Mouse (Mus musculus): Measurements from ENCODE around the gene Clasp1.

The Clasp1 gene

DNA sequence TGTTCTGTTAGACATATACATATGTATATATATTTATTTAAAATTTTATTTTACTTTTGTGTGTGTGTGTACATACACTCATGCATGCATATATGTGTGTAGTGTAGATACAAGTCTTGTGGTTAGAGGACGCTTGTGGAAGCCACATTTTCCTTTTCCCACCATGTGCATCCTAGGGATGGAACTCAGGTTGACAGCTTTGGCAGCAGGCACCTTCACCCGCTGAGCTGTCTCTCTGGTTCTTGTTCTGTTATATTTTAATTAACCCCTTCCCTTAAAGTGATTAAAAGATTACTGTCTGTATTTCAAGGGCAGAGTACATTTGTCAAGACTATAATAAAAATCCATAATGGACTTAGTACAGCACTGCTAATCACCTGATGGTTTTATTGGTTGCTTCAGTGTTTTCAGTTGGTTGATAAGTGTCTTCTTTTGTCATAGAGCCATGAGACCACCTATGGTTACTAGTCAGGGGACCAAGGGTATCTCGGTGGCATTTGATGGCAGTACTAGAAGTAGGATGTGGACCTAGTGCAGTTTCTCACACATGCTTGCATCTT is 62.1 kb downstream of the Clasp1 start:
- DNase-seq (ENCODE audit: low read depth, low spot score), result no peak

DNA sequence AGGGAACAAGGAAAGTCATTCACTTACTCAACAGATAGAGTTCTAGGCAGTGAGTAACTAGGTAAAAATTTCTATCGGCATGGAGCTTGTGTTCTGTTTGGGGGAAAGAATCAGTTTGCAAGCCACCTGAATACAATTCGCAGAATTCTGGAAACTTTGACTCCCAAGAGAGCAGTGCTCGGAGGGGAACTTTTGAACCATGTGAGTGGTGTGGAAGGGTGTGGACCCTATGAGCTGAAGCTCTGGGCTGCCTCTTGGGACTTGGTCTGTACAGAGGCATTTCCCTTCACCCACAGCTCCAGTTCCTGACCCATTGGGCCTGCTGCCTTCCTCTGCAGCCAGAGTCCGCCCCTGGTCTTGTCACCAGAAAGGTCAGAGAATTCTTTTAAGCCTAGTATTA is 64.7 kb downstream of the Clasp1 start:
- no peak for DNase-seq (ENCODE audit: low read depth, low spot score)

GRCm38 (mm10) chr1:118454817-118455216 is 66.0 kb downstream of the Clasp1 start:
- DNase-seq (ENCODE audit: low read depth, low spot score), result no peak

GRCm38 (mm10) chr1:118457256-118457882 is 68.5 kb downstream of the Clasp1 start:
- DNase-seq (ENCODE audit: low read depth, low spot score), result no peak

- no peak for DNase-seq (ENCODE audit: low read depth, low spot score)
Measured at GRCm38 (mm10) chr1:118457883-118458259, 69.0 kb downstream of the Clasp1 start.

DNA sequence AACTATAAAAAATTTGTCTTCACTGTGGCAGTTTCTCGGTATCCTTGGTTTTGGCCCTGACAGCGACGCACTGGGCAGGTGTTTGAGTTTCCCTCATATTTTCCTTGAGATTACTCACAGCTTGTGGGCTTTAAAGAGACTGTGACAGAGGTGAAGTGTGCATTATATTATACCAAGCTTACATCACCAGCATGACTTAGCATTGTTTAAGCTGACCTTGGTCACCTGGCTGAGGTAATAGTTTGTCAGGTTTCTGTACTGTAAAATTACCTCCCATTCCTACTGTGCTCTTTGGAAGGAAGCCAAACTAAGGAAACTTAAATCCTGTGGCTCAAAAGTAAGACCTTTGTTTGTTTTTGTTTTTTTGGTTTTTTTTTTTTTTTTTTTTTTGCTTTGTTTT is 69.4 kb downstream of the Clasp1 start:
- DNase-seq (ENCODE audit: low read depth, low spot score), result no peak

DNA sequence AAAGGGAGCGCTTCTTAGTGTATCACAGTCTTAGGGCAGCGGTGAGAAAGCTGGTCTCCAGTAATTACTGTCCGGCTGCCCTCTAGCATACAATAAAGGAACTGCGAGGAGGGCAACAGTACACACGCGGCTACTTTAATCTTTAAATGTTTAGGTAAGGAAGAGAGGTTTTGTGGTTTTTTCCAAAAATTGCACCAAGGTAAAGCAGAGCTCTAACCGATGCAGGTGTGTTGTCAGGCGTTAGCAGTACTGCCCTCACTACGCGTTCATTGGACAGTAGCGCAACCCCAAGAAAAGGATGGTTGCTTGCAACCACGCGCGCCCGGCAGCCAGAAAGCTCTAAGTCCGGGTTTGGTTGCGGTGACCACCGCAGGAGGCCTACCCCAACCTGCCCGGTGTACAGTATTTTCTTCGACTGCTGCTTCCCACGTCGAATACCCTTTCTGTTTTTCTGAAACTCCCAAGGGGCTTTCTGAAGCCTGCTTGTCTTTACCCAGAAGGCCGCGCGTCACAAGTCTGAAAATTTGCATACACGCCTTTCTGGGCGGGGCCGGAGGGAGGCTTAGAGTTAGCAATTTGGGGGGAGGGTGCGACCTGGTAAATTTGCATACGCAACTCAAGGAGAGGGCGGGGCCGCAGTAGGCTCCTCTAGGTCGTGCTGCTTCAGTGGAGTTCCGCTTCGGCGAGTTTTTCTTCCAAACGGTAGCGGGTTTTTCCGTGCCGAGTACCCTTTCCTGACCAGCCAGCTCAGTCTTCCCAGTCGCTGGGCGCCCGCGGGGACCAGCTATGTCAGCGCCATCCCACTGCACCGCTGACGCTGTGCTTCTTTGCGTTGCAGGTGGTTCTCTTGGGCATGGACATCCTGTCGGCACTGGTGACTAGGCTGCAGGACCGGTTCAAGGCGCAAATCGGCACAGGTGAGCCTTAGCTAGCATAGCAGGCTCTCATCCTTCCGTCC is 70.4 kb downstream of the Clasp1 start:
- peak; percentile 93 for DNase-seq (ENCODE audit: low read depth, low spot score)

- no peak for DNase-seq (ENCODE audit: low read depth, low spot score)
Measured at GRCm38 (mm10) chr1:118460716-118461115, 71.9 kb downstream of the Clasp1 start.

DNA sequence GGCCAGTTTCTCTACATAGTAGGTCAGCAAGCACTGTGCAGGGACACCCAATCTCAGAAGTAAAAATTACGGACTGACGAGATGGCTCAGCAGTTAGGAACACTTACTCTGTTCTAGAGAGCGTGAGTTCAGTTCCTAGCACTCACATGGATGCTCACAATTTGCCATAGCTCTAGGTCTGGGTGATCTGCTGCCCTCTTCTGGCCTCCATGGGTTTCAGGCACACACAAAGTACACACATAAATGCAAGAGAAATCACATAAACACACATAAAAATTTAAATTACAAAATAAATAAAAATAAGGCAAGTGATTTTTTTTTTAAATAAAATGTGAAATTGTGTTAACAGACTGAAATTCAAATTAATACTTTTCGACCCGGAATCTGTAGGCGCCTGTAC is 77.2 kb downstream of the Clasp1 start:
- no peak for DNase-seq (ENCODE audit: low read depth, low spot score)

DNA sequence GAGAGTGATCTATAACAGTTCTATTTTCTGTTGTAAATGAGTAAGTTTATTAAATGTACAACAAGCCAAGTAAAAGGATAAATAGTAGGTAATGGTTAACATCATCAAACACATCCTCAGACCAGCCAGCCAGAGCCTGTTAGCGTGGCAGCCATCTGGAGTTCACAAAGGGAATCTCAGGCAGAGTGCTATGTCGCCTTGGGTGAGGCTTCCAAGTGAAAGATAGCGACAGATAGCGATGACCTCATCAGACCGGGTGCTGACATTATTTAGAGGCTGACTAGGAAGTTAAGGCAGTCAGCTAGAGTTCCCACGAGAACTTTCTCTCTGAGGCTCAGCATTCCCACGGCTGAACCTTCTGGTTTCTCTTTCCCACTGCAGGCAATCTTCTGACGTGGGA is 83.5 kb downstream of the Clasp1 start:
- DNase-seq (ENCODE audit: low read depth, low spot score), result no peak

GRCm38 (mm10) chr1:118476919-118477318 is 88.1 kb downstream of the Clasp1 start:
- no peak for DNase-seq (ENCODE audit: low read depth, low spot score)

GRCm38 (mm10) chr1:118479246-118479645 is 90.4 kb downstream of the Clasp1 start:
- DNase-seq (ENCODE audit: low read depth, low spot score), result no peak

DNA sequence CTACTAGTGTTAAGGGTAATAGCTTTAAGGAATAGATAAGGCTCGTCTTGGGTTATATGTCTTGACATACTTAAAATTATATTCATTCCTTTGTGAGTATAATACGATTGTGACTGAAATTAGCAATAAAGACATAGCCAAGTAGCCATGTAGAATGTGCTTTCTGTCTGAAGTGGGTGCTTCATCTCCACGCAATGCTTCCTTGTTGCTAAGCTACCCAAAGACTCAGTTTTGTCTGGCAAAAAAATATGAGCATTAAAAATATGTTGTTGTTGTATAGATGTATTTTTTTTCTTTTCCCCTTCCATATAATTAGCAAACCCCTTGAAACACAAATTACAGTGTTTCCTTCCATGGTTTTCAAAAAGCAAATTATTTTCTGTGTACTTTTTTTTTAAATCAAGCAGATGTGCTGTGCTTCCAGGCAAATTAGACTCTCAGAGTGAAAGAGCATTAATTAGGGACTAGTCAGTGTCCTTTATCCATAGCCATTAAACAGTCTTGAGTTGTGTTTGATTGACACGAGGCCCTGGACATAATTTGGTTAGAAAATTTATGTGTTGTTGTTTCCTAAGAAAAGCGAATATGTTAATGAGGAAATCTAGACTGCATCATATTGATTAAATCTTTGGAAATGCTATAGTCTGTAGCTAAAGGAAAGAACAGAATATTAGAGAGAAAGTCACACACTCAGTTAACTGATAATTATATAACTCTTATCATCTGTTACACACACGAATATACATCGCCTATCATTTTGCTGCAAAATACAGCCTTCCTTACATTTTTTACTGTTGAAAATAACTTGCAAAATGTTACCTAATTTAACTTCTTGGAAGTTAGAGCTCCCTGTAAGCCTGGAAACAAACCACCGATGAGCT is 91.9 kb downstream of the Clasp1 start:
- DNase-seq (ENCODE audit: low read depth, low spot score), result no peak

DNA sequence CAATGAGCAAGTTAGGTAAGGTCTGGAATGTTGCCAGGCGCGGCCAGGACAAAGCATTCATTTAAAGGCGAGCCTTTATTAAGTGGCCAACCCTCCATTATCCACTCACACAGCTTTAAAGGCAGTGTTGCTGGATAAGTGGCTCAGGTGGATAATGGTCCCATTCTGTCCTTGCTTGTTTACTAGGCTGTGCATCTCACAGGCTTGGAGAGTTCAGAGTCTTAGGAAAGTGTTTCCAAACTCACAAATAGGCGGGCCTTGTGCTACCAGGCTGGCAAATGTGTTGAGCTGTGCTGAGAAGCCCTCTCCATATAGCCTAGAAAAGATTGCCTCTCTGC is 92.5 kb downstream of the Clasp1 start:
- no peak for DNase-seq (ENCODE audit: low read depth, low spot score)

GRCm38 (mm10) chr1:118481703-118482102 is 92.8 kb downstream of the Clasp1 start:
- DNase-seq (ENCODE audit: low read depth, low spot score), result no peak

GRCm38 (mm10) chr1:118482285-118483019 is 93.6 kb downstream of the Clasp1 start:
- no peak for DNase-seq (ENCODE audit: low read depth, low spot score)

DNA sequence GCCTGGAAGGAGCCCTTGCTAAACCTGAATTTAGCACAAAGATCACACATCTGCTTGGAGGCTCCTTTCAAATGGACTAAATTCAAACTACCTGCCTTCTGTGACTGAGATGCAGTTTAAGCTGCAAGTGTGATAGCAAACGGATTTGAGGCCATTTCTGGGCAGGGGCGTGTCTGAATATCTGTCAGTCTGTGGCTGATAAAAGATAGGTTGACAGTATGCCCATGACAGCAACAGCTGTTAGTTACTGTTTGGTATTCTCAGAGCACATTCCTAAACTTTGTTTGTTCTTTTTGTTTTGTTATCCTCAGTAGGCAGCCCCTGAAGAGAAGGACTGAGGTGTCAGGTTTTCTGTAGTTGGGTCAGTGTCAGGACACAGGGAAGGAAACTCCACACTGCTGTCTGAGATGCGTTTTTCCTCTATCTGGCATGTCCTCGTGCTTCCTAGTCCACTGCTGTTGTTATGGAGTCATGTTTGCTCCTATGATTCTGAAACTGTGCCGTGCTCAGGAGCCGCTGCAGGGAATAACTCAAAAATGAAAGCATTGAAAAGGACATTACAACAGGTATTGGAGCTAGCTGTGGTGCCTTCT is 94.7 kb downstream of the Clasp1 start:
- DNase-seq (ENCODE audit: low read depth, low spot score), result no peak

GRCm38 (mm10) chr1:118485572-118485971 is 96.7 kb downstream of the Clasp1 start:
- no peak for DNase-seq (ENCODE audit: low read depth, low spot score)

DNA sequence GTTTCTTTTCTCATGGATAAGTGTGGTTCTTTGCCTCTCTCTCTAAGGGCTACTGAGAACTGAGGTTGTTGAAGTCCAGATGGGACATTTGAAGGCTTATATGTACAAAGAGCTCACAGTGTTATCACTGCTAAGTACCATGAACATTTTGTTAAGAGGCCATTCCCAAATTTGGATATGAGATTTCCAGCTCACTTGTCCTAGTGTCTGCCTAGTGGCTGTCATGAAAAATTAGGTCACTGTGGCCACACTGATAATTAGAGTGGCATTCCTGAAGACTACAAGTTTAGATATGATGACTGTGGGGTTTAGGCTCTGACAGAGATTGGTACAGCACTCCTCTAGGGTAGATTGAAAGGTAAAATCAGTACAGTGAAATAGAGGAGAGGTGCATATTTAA is 97.2 kb downstream of the Clasp1 start:
- no peak for DNase-seq (ENCODE audit: low read depth, low spot score)

- DNase-seq (ENCODE audit: low read depth, low spot score), result no peak
Measured at GRCm38 (mm10) chr1:118492811-118493210, 104.0 kb downstream of the Clasp1 start.

DNA sequence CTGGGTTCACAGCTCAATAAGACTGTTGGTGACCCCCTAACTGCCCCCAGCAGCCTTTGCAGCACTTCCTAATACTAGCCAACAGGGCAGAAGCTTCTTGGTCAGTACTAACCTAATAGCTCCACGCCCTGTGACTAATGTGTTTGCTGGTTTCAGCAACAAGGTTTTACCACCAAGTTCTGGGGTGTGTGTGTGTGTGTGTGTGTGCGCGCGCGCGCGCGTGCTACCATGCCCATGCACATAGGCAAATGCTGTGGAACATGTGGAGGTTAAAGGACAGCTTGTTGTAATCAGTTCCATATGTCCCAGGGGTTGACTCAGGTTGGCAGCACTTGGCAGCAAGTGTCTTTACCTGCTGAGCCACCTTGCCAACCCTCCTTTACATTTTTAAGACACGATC is 105.7 kb downstream of the Clasp1 start:
- DNase-seq (ENCODE audit: low read depth, low spot score), result no peak

Data from WW6 (cell line).